Mouse (Mus musculus): ENCODE measurements around the gene H2-DMb2. TPM values are rescaled to one million over a fixed set of nuclear protein-coding genes. Genes with fewer than 3 reads are reported as not detected.
A peak's percentile ranks its signal among the peaks of the same experiment; 100 is the strongest.

Gene H2-DMb2
- polyA plus RNA-seq, 1 experiment from 2014 or later, result 0.16 TPM

DNA sequence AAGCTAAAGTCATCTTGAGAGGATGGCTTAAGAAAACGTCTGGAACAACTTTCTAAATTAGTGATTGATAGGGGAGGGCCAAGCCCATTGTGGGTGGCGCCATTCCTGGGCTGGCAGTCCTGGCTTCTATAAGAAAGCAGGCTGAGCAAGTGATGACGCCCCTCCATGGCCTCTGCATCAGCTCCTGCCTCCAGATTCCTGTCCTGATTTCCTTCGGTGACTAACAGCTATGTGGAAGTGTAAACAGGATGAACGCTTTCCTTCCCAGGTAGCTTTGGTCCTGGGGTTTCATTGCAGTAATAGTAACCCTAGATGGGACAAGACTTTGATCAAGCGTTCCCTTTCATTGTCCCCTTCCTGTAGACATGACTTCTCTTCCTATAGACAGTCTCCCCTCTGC lies 35.9 kb downstream of the H2-DMb2 start:
- no peaks in the 10 kb centered on the region for H3K36me3 ChIP-seq (replicated peaks)
- WGBS, result 73% methylated on average over 6 of the region's 6 CpGs

GRCm38 (mm10) chr17:34179913-34180859 lies 37.1 kb downstream of the H2-DMb2 start:
- peaks cover 23% of the 10 kb centered on the region for H3K27me3 ChIP-seq (ENCODE audit: poor library complexity, severe bottlenecking)
- no peaks in the 10 kb centered on the region for H3K36me3 ChIP-seq (replicated peaks)
- H3K9me3 ChIP-seq, result peaks cover 7% of the 10 kb centered on the region; the same call in 1 of the 2 replicates
- H3K27ac ChIP-seq, result no peak overlapping the region
- no peak overlapping the region for H3K4me3 ChIP-seq
- no peaks in the 10 kb centered on the region for H3K4me1 ChIP-seq
- 78% methylated on average over 13 of the region's 13 CpGs for WGBS
- no peak for DNase-seq (ENCODE audit: extremely low spot score, low spot score)

More for the DNA sequence above, 35.9 kb downstream of the H2-DMb2 start:
- Histone ChIP-seq H3K27me3 (ENCODE audit: poor library complexity, severe bottlenecking) (peaks cover 12% of the 10 kb centered on the region), H3K4me3 (no peak overlapping the region), H3K9me3 (peaks cover 7% of the 10 kb centered on the region; the same call in 1 of the 2 replicates), H3K4me1 (no peaks in the 10 kb centered on the region), H3K27ac (no peak overlapping the region)
- no peak for DNase-seq (ENCODE audit: extremely low spot score, low spot score)

- Histone ChIP-seq H3K27me3 (ENCODE audit: poor library complexity, severe bottlenecking) (peaks cover 58% of the 10 kb centered on the region), H3K27ac (no peak overlapping the region), H3K36me3 (replicated peaks) (no peaks in the 10 kb centered on the region), H3K4me3 (no peak overlapping the region), H3K4me1 (peaks cover 19% of the 10 kb centered on the region), H3K9me3 (no peaks in the 10 kb centered on the region)
- no peak for DNase-seq (ENCODE audit: extremely low spot score, low spot score)
- 79% methylated on average over 15 of the region's 15 CpGs for WGBS
These were observed 40.6 kb downstream of the H2-DMb2 start for GRCm38 (mm10) chr17:34183564-34184219.

DNA sequence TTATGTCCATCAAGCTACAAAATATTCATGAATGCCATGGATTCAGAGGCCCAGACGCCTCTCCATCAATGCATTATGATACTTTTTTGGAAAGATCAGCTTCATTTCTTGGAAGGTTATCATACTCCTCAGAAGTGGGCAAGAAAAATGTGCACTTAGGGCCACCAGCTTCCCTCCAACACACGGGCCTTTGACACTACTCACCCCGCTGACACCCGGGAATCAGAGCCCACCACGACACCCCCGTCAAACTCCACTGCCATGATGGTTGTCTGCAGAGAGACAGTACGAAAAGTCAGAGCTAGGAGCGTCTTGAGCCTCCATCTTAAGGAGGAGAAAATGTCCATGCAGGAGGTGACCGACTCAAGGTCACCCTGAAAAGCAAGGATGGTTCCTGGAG lies 42.4 kb downstream of the H2-DMb2 start:
- no peak overlapping the region for H3K4me3 ChIP-seq
- H3K27ac ChIP-seq, result no peak overlapping the region
- WGBS, result 88% methylated on average over 9 of the region's 9 CpGs
- H3K36me3 ChIP-seq (replicated peaks), result no peaks in the 10 kb centered on the region
- no peaks in the 10 kb centered on the region for H3K9me3 ChIP-seq
- peaks cover 77% of the 10 kb centered on the region for H3K27me3 ChIP-seq (ENCODE audit: poor library complexity, severe bottlenecking)
- no peak for DNase-seq (ENCODE audit: extremely low spot score, low spot score)
- peaks cover 19% of the 10 kb centered on the region for H3K4me1 ChIP-seq

- peak; percentile 32 for DNase-seq (ENCODE audit: extremely low spot score, low spot score)
- no peaks in the 10 kb centered on the region for H3K36me3 ChIP-seq (replicated peaks)
- no peaks in the 10 kb centered on the region for H3K9me3 ChIP-seq
- peaks cover 19% of the 10 kb centered on the region for H3K4me1 ChIP-seq
- 3% methylated on average over 14 of the region's 14 CpGs for whole genome bisulfite sequencing
- H3K27me3 ChIP-seq (ENCODE audit: poor library complexity, severe bottlenecking), result peaks cover 90% of the 10 kb centered on the region
- peak overlapping the region; percentile 56 for H3K4me3 ChIP-seq
- peak overlapping the region; percentile 54; the same call in 1 of the 2 replicates for H3K27ac ChIP-seq
These were observed 43.8 kb downstream of the H2-DMb2 start for GRCm38 (mm10) chr17:34186885-34187260.

DNA sequence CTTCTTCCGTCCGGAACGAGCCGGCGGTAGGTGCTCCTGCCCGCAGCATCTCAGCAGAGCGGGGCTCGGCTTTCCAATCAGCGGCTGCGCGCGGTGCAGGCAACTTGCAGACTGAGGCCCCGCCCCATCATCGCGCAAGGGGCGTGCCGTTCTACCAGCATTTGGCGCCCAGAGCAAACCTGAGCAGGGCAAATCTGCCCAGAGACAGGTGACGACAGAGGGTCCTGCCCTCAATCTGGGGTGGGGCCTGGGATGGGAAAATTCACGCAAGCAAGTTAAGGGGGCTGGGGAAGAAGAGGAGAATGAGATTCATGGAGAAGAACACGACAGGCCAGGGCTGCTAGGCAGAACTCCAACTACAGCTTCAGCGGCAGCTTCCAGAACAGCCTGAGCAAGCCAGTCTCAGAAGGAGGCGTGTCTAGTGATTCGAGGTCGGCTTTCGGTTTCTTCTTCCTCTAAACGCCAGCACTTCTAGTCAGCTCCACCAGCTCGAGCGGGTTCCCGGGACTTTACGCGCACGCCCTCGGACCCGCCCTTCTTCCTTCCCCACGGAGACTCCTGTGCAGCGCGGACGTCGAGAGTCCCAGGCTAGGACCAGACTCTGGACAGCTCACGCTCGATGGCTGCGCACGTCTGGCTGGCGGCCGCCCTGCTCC lies 44.3 kb downstream of the H2-DMb2 start, which contains the start of the genes Tap1 and Psmb9:
TSS of gene Tap1 (plus strand) at position 293 of the 656 bp plus-strand sequence.
TSS of gene Psmb9 (minus strand) at position 504 of the 656 bp plus-strand sequence.
- Histone ChIP-seq H3K36me3 (replicated peaks) (no peaks in the 10 kb centered on the region), H3K4me1 (peaks cover 19% of the 10 kb centered on the region), H3K9me3 (no peaks in the 10 kb centered on the region), H3K27me3 (ENCODE audit: poor library complexity, severe bottlenecking) (peaks cover 95% of the 10 kb centered on the region), H3K27ac (peak within 1 kb of the TSS; percentile 54), H3K4me3 (peak within 1 kb of the TSS; percentile 56)
- WGBS, result under 1% methylated on average over 46 of the region's 46 CpGs
- DNase-seq (ENCODE audit: extremely low spot score, low spot score), result peak; percentile 93

GRCm38 (mm10) chr17:34188010-34188409 lies 44.9 kb downstream of the H2-DMb2 start:
- peaks cover 19% of the 10 kb centered on the region for H3K4me1 ChIP-seq
- H3K27ac ChIP-seq, result peak overlapping the region; percentile 54
- H3K27me3 ChIP-seq (ENCODE audit: poor library complexity, severe bottlenecking), result peaks cover 100% of the 10 kb centered on the region
- H3K9me3 ChIP-seq, result no peaks in the 10 kb centered on the region
- peak; percentile 37 for DNase-seq (ENCODE audit: extremely low spot score, low spot score)
- peak overlapping the region; percentile 56 for H3K4me3 ChIP-seq
- 3% methylated on average over 20 of the region's 20 CpGs for WGBS
- H3K36me3 ChIP-seq (replicated peaks), result no peaks in the 10 kb centered on the region

- no peak for DNase-seq (ENCODE audit: extremely low spot score, low spot score)
- Histone ChIP-seq H3K4me1 (peaks cover 19% of the 10 kb centered on the region), H3K9me3 (no peaks in the 10 kb centered on the region), H3K4me3 (no peak overlapping the region), H3K36me3 (replicated peaks) (no peaks in the 10 kb centered on the region), H3K27me3 (ENCODE audit: poor library complexity, severe bottlenecking) (peaks cover 100% of the 10 kb centered on the region), H3K27ac (no peak overlapping the region)
- WGBS, result 75% methylated on average over 6 of the region's 6 CpGs
These were observed 45.9 kb downstream of the H2-DMb2 start for GRCm38 (mm10) chr17:34188986-34189385.

DNA sequence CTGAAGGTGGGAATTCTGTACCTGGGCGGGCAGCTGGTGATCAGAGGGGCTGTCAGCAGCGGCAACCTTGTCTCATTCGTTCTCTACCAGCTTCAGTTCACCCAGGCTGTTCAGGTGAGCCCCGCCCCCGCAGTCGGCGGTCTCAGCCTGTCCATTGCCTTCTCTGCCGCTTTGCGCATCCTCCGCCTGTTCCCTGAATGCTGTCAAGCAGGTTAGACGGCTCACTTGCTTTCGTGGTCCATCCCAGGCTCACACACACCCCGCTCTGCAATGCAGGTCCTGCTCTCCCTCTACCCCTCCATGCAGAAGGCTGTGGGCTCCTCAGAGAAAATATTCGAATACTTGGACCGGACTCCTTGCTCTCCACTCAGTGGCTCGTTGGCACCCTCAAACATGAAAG lies 49.7 kb downstream of the H2-DMb2 start:
- DNase-seq (ENCODE audit: extremely low spot score, low spot score), result no peak
- H3K27ac ChIP-seq, result no peak overlapping the region
- peaks cover 100% of the 10 kb centered on the region for H3K27me3 ChIP-seq (ENCODE audit: poor library complexity, severe bottlenecking)
- 26% methylated on average over 16 of the region's 16 CpGs for WGBS
- no peaks in the 10 kb centered on the region for H3K9me3 ChIP-seq
- H3K36me3 ChIP-seq (replicated peaks), result no peaks in the 10 kb centered on the region
- no peak overlapping the region for H3K4me3 ChIP-seq
- peaks cover 20% of the 10 kb centered on the region for H3K4me1 ChIP-seq

DNA sequence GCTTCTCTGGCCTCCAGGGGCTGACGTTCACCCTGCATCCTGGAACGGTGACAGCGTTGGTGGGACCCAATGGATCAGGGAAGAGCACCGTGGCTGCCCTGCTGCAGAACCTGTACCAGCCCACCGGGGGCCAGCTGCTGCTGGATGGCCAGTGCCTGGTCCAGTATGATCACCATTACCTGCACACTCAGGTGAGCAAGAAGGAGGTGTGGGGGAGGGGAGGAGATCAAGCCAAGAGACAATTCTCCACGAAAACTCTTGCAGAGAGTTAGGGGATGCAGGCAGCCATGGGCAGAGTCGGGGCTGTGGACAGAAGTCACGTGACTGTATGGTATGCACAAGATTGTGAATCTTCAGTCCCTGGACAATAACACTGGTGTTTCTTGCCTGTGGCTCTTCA lies 50.4 kb downstream of the H2-DMb2 start:
- H3K4me1 ChIP-seq, result peaks cover 22% of the 10 kb centered on the region
- no peak overlapping the region for H3K27ac ChIP-seq
- no peak for DNase-seq (ENCODE audit: extremely low spot score, low spot score)
- no peaks in the 10 kb centered on the region for H3K9me3 ChIP-seq
- H3K27me3 ChIP-seq (ENCODE audit: poor library complexity, severe bottlenecking), result peaks cover 100% of the 10 kb centered on the region
- no peaks in the 10 kb centered on the region for H3K36me3 ChIP-seq (replicated peaks)
- 63% methylated on average over 8 of the region's 8 CpGs for WGBS
- no peak overlapping the region for H3K4me3 ChIP-seq

DNA sequence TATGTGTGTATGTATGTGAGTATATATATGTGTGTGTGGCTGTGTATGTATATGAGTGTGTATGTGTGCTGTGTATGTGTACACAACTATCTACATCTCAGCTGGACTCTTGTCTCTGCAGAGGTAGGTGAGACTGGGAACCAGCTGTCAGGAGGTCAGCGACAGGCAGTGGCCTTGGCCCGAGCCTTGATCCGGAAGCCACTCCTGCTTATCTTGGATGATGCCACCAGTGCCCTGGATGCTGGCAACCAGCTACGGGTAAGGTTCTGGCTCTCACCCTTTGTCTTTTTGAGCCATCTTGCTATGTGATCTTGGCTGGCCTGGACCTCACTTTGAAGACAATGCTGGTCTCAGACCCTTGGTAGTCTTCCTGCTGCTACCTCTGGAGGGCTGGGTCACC lies 51.6 kb downstream of the H2-DMb2 start:
- WGBS, result 85% methylated on average over 4 of the region's 4 CpGs
- H3K27me3 ChIP-seq (ENCODE audit: poor library complexity, severe bottlenecking), result peaks cover 99% of the 10 kb centered on the region
- DNase-seq (ENCODE audit: extremely low spot score, low spot score), result no peak
- peaks cover 22% of the 10 kb centered on the region for H3K4me1 ChIP-seq
- H3K9me3 ChIP-seq, result no peaks in the 10 kb centered on the region
- no peak overlapping the region for H3K27ac ChIP-seq
- no peak overlapping the region for H3K4me3 ChIP-seq
- no peaks in the 10 kb centered on the region for H3K36me3 ChIP-seq (replicated peaks)

- DNase-seq (ENCODE audit: extremely low spot score, low spot score), result no peak
- no peak overlapping the region for H3K27ac ChIP-seq
- WGBS, result 26% methylated on average over 12 of the region's 12 CpGs
- H3K4me3 ChIP-seq, result no peak overlapping the region
- no peaks in the 10 kb centered on the region for H3K36me3 ChIP-seq (replicated peaks)
- peaks cover 22% of the 10 kb centered on the region for H3K4me1 ChIP-seq
- no peaks in the 10 kb centered on the region for H3K9me3 ChIP-seq
- H3K27me3 ChIP-seq (ENCODE audit: poor library complexity, severe bottlenecking), result peaks cover 99% of the 10 kb centered on the region
These were observed 53.4 kb downstream of the H2-DMb2 start for GRCm38 (mm10) chr17:34196491-34196890.

Data from forebrain, embryonic 10.5 days (tissue).